Mouse (Mus musculus) embryonic facial prominence, embryonic 14.5 days (tissue): ENCODE data around the gene Rock2. TPM values are rescaled to one million over a fixed set of nuclear protein-coding genes. Genes with fewer than 3 reads are reported as not detected.
A peak's percentile ranks its signal among the peaks of the same experiment; 100 is the strongest.

ENCODE experiments used
- ATAC-seq: fragments of 200-750 bp; cut with Nextera tagmentation; 2 replicates; pipeline ENCODE4 v1.8.0; 2017; ENCODE audit warnings: low read depth, moderate number of reproducible peaks, moderate TSS enrichment
- DNase-seq: peaks from one replicate; pipeline ENCODE4 v3.0.0-alpha.2; 2015; ENCODE audit warnings: low spot score
- H3K27ac ChIP-seq: fragments of 300-500 bp; sonication (generic); replicated peaks from 2 replicates; pipeline ENCODE4 v1.5.1; 2014; ENCODE audit warnings: low read depth, mild to moderate bottlenecking, low read length, moderate library complexity
- H3K27me3 ChIP-seq: fragments of 300-500 bp; sonication (generic); replicated peaks from 2 replicates; pipeline ENCODE4 v1.6.1; 2014; ENCODE audit warnings: low read length; ENCODE audit not compliant: control insufficient read depth, insufficient read depth
- H3K36me3 ChIP-seq: fragments of 300-500 bp; sonication (generic); 2 replicates; pipeline ENCODE4 v1.6.1; 2014; ENCODE audit warnings: low read length, mixed read lengths; ENCODE audit not compliant: control insufficient read depth, insufficient read depth
- H3K4me1 ChIP-seq: fragments of 300-500 bp; sonication (generic); 2 replicates; pipeline ENCODE4 v1.6.1; 2014; ENCODE audit warnings: antibody characterized with exemption, low read length; ENCODE audit not compliant: control insufficient read depth, insufficient read depth
- H3K4me2 ChIP-seq: fragments of 300-500 bp; sonication (generic); 2 replicates; pipeline ENCODE4 v1.6.1; 2014; ENCODE audit warnings: low read depth, mild to moderate bottlenecking, low read length, moderate library complexity, mixed read lengths
- H3K4me3 ChIP-seq: fragments of 300-500 bp; sonication (generic); 2 replicates; pipeline ENCODE4 v1.5.1; 2014; ENCODE audit warnings: low read depth, mild to moderate bottlenecking, low read length
- H3K9ac ChIP-seq: fragments of 300-500 bp; sonication (generic); 2 replicates; pipeline ENCODE4 v1.6.1; 2014; ENCODE audit warnings: low read depth, mild to moderate bottlenecking, low read length, moderate library complexity, mixed read lengths
- H3K9me3 ChIP-seq: fragments of 300-500 bp; sonication (generic); 2 replicates; pipeline ENCODE4 v1.6.1; 2016; ENCODE audit warnings: low read length; ENCODE audit not compliant: control insufficient read depth
- WGBS: fragments of 180-500 bp; shearing (Covaris S2); extraction: QIAGEN DNeasy Blood & Tissue Kit; methylation state at CpG from one replicate; pipeline ENCODE4 v1.1.7; 2014; 5-methylcytosine and 5-hydroxymethylcytosine counted together
- polyA plus RNA-seq: library from polyadenylated mRNA; unstranded; fragments of >200 nt; fragmentation: Nextera tagmentation; extraction: Ambion mirVana; gene quantifications from 2 replicates; pipeline ENCODE4 v1.2.1, GENCODE M21; 2014

The Rock2 gene
- polyA plus RNA-seq, 1 experiment from 2014 or later = 23.5 TPM

GRCm38 (mm10) chr12:16868618-16869017 lies 26.1 kb upstream of the Rock2 start:
- WGBS = 74% methylated on average over 6 of the region's 6 CpGs
- Histone ChIP-seq H3K9ac (no peak overlapping the region), H3K27ac (no peak overlapping the region), H3K4me1 (peaks cover 22% of the 10 kb centered on the region), H3K4me2 (no peak overlapping the region), H3K36me3 (no peaks in the 10 kb centered on the region), H3K4me3 (no peak overlapping the region), H3K9me3 (no peaks in the 10 kb centered on the region), H3K27me3 (no peaks in the 10 kb centered on the region)
- no peak for DNase-seq
- ATAC-seq = no peak

GRCm38 (mm10) chr12:16869091-16869778 lies 25.5 kb upstream of the Rock2 start:
- Histone ChIP-seq H3K4me3 (no peak overlapping the region), H3K27ac (peak overlapping the region; percentile 89; the same call in 1 of the 2 replicates), H3K4me2 (no peak overlapping the region), H3K9me3 (no peaks in the 10 kb centered on the region), H3K9ac (no peak overlapping the region), H3K4me1 (peaks cover 27% of the 10 kb centered on the region), H3K27me3 (no peaks in the 10 kb centered on the region), H3K36me3 (no peaks in the 10 kb centered on the region)
- ATAC-seq = no peak
- WGBS = 55% methylated on average over 8 of the region's 8 CpGs
- DNase-seq = no peak

GRCm38 (mm10) chr12:16869870-16870404 lies 24.8 kb upstream of the Rock2 start:
- DNase-seq (peak; percentile 51), ATAC-seq (peak; percentile 44)
- Histone ChIP-seq H3K4me3 (no peak overlapping the region), H3K9me3 (no peaks in the 10 kb centered on the region), H3K9ac (no peak overlapping the region), H3K27me3 (no peaks in the 10 kb centered on the region), H3K27ac (peak overlapping the region; percentile 89), H3K4me2 (no peak overlapping the region), H3K36me3 (no peaks in the 10 kb centered on the region), H3K4me1 (peaks cover 31% of the 10 kb centered on the region)
- 46% methylated on average over 9 of the region's 9 CpGs for WGBS

- ATAC-seq = peak; percentile 86
- Histone ChIP-seq H3K27ac (peak overlapping the region; percentile 89), H3K9ac (no peak overlapping the region; the same call in 1 of the 2 replicates), H3K4me1 (peaks cover 33% of the 10 kb centered on the region), H3K36me3 (no peaks in the 10 kb centered on the region), H3K27me3 (no peaks in the 10 kb centered on the region), H3K4me3 (no peak overlapping the region), H3K9me3 (no peaks in the 10 kb centered on the region), H3K4me2 (no peak overlapping the region)
- WGBS = 23% methylated on average over 8 of the region's 8 CpGs
- DNase-seq = peak; percentile 87
Observed at GRCm38 (mm10) chr12:16870405-16871068, 24.2 kb upstream of the Rock2 start.

GRCm38 (mm10) chr12:16872006-16872405 lies 22.7 kb upstream of the Rock2 start:
- no peak for ATAC-seq
- Histone ChIP-seq H3K9ac (no peak overlapping the region), H3K9me3 (no peaks in the 10 kb centered on the region), H3K27me3 (no peaks in the 10 kb centered on the region), H3K36me3 (no peaks in the 10 kb centered on the region), H3K27ac (no peak overlapping the region), H3K4me3 (no peak overlapping the region), H3K4me2 (no peak overlapping the region), H3K4me1 (peaks cover 33% of the 10 kb centered on the region)
- WGBS = 48% methylated on average over 1 of the region's 1 CpGs
- no peak for DNase-seq

GRCm38 (mm10) chr12:16872926-16873464 lies 21.7 kb upstream of the Rock2 start:
- Histone ChIP-seq H3K9me3 (no peaks in the 10 kb centered on the region), H3K27ac (no peak overlapping the region), H3K4me2 (no peak overlapping the region), H3K9ac (no peak overlapping the region), H3K27me3 (no peaks in the 10 kb centered on the region), H3K4me3 (no peak overlapping the region), H3K4me1 (peaks cover 33% of the 10 kb centered on the region), H3K36me3 (no peaks in the 10 kb centered on the region)
- ATAC-seq (no peak), DNase-seq (no peak)
- WGBS = 66% methylated on average over 7 of the region's 7 CpGs

- peaks cover 33% of the 10 kb centered on the region for H3K4me1 ChIP-seq
Observed at GRCm38 (mm10) chr12:16873549-16873948, 21.1 kb upstream of the Rock2 start.

GRCm38 (mm10) chr12:16874086-16874485 lies 20.6 kb upstream of the Rock2 start:
- H3K9ac ChIP-seq = no peak overlapping the region
- WGBS = 36% methylated on average over 2 of the region's 2 CpGs
- no peak overlapping the region for H3K27ac ChIP-seq
- no peak for DNase-seq
- ATAC-seq = no peak
- no peak overlapping the region for H3K4me2 ChIP-seq
- no peak overlapping the region for H3K4me3 ChIP-seq
- H3K36me3 ChIP-seq = no peaks in the 10 kb centered on the region
- no peaks in the 10 kb centered on the region for H3K27me3 ChIP-seq
- peaks cover 30% of the 10 kb centered on the region for H3K4me1 ChIP-seq
- H3K9me3 ChIP-seq = no peaks in the 10 kb centered on the region

More at GRCm38 (mm10) chr12:16873549-16873948, 21.1 kb upstream of the Rock2 start:
- ATAC-seq (no peak), DNase-seq (no peak)
- H3K9me3 ChIP-seq = no peaks in the 10 kb centered on the region
- no peak overlapping the region for H3K4me3 ChIP-seq
- WGBS = 71% methylated on average over 7 of the region's 7 CpGs
- H3K36me3 ChIP-seq = no peaks in the 10 kb centered on the region
- H3K9ac ChIP-seq = no peak overlapping the region
- H3K27me3 ChIP-seq = no peaks in the 10 kb centered on the region
- no peak overlapping the region for H3K27ac ChIP-seq
- no peak overlapping the region for H3K4me2 ChIP-seq
